In the genomic region with DNA sequence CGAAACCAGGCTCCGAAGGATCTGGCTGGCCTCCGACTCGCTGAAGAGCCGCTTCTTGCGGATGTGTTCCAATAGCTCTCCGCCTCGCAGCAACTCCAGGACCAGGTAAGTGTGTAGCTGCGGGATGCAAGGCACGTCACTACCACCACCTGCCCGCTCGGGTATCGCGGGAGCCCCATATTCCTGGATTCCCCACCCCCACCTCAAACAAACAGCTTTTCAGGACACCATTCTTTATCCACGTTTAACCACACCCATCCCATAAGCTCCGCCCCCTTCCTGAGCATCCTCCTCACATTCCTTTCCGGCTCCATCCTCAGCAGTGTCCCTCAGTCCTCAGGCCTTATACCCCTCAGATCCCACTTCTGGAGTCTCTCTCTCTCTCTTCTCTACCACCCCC, we compare ENCODE assay signal across 11 mouse cellular contexts. TPM values are rescaled to one million over a fixed set of nuclear protein-coding genes. Genes with fewer than 3 reads are reported as not detected.
DNase-seq lines count a peak whose midpoint lies in the region; ATAC-seq and TF ChIP-seq lines count a peak whose summit lies in the region.
"Had no signal": no experiment of that assay in that cellular context is flagged by ENCODE, and none has a peak within 500 bp of the region (broad histone marks: within the 10 kb centered on the region; RNA-seq: fewer than 3 reads in every experiment).

No protein-coding gene starts in this region.

- H3K4me1 ChIP-seq in intestine, embryonic 15.5 days (replicated peaks): peaks cover 14% of the 10 kb centered on the region; the same call in 1 of the 2 replicates
- H3K4me1 ChIP-seq in intestine, postnatal 0 days (replicated peaks; ENCODE audit: control insufficient read depth, insufficient read depth, low read length): no peaks in the 10 kb centered on the region
- peaks cover 31% of the 10 kb centered on the region for H3K4me1 ChIP-seq in hindbrain, embryonic 10.5 days (replicated peaks)
- peaks cover 28% of the 10 kb centered on the region for H3K4me1 ChIP-seq in midbrain, embryonic 15.5 days

- WGBS in intestine, embryonic 15.5 days: 28% methylated on average over 17 of the region's 17 CpGs
- 55% methylated on average over 17 of the region's 17 CpGs for WGBS in intestine, postnatal 0 days
- 3% methylated on average over 17 of the region's 17 CpGs for WGBS in hindbrain, embryonic 10.5 days
- 3% methylated on average over 17 of the region's 17 CpGs for WGBS in midbrain, embryonic 15.5 days

- TF ChIP-seq CTCF in intestine, postnatal 0 days (IDR thresholded peaks at IDR 0.05; ENCODE audit: low read depth): no peak
- no peak for TF ChIP-seq CTCF in brain, embryonic 14.5 days (IDR thresholded peaks at IDR 0.05; ENCODE audit: borderline replicate concordance, extremely low read depth, insufficient read depth, insufficient read length)

- no peak overlapping the region for H3K9ac ChIP-seq in intestine, embryonic 15.5 days
- H3K9ac ChIP-seq in intestine, postnatal 0 days (ENCODE audit: low read depth, low read length): no peak overlapping the region
- H3K9ac ChIP-seq in midbrain, embryonic 15.5 days: peak overlapping the region; percentile 54
- H3K9ac ChIP-seq: limb, embryonic 15.5 days had no signal

- no peak overlapping the region for H3K27ac ChIP-seq in intestine, embryonic 15.5 days
- H3K27ac ChIP-seq in intestine, postnatal 0 days (ENCODE audit: low read depth, low read length): no peak overlapping the region
- H3K27ac ChIP-seq in hindbrain, embryonic 10.5 days: no peak overlapping the region
- no peak overlapping the region for H3K27ac ChIP-seq in midbrain, embryonic 15.5 days
- H3K27ac ChIP-seq: limb, embryonic 15.5 days had no signal

- peak; percentile 52 for DNase-seq in brain, embryonic 14.5 days (ENCODE audit: low read depth)
- DNase-seq in hindbrain, embryonic 10.5 days (ENCODE audit: low spot score): peak; percentile 30
- no peak for DNase-seq in lung, postnatal 4 days
- DNase-seq in thymus, adult 18-20 months: no peak
- DNase-seq in kidney, postnatal 14 days: no peak

- TF ChIP-seq POLR2A in brain, embryonic 14.5 days (IDR thresholded peaks at IDR 0.05; ENCODE audit: borderline replicate concordance, extremely low read depth, insufficient read depth, insufficient read length, poor library complexity, severe bottlenecking): no peak

- H3K4me2 ChIP-seq in intestine, embryonic 15.5 days (replicated peaks): 0 out of 2 replicates have a peak overlapping the region, but pooled peaks have one; percentile 35
- H3K4me2 ChIP-seq in intestine, postnatal 0 days (replicated peaks; ENCODE audit: low read depth): no peak overlapping the region
- H3K4me2 ChIP-seq in midbrain, embryonic 15.5 days: peak overlapping the region; percentile 69
- H3K4me2 ChIP-seq: limb, embryonic 15.5 days had no signal

- H3K27me3 ChIP-seq in intestine, embryonic 15.5 days (replicated peaks): peaks cover 30% of the 10 kb centered on the region
- peaks cover 11% of the 10 kb centered on the region; the same call in 1 of the 2 replicates for H3K27me3 ChIP-seq in intestine, postnatal 0 days (replicated peaks; ENCODE audit: control insufficient read depth, insufficient read depth, low read length)
- peaks cover 96% of the 10 kb centered on the region for H3K27me3 ChIP-seq in hindbrain, embryonic 10.5 days (ENCODE audit: insufficient read depth, poor library complexity, severe bottlenecking)
- H3K27me3 ChIP-seq in midbrain, embryonic 15.5 days (replicated peaks): peaks cover 41% of the 10 kb centered on the region

- no peak overlapping the region for H3K4me3 ChIP-seq in intestine, embryonic 15.5 days (replicated peaks)
- no peak overlapping the region for H3K4me3 ChIP-seq in intestine, postnatal 0 days (ENCODE audit: low read depth, low read length)
- peak overlapping the region; percentile 54 for H3K4me3 ChIP-seq in hindbrain, embryonic 10.5 days
- H3K4me3 ChIP-seq in midbrain, embryonic 15.5 days: peak overlapping the region; percentile 44
- H3K4me3 ChIP-seq: limb, embryonic 15.5 days; myocyte had no signal

- no peak for ATAC-seq in intestine, embryonic 15.5 days
- no peak for ATAC-seq in intestine, postnatal 0 days
- peak; percentile 59 for ATAC-seq in midbrain, embryonic 15.5 days (replicated peaks)
- ATAC-seq: CD4-positive, CD25-positive, alpha-beta regulatory T cell, adult 4 months had no signal

- no peaks in the 10 kb centered on the region for H3K9me3 ChIP-seq in intestine, embryonic 15.5 days
- no peaks in the 10 kb centered on the region for H3K9me3 ChIP-seq in intestine, postnatal 0 days (ENCODE audit: control insufficient read depth)
- H3K9me3 ChIP-seq in hindbrain, embryonic 10.5 days: 0 out of 2 replicates have a peak, but pooled peaks cover 3% of the 10 kb centered on the region
- no peaks in the 10 kb centered on the region for H3K9me3 ChIP-seq in midbrain, embryonic 15.5 days
- H3K9me3 ChIP-seq: limb, embryonic 15.5 days had no signal

- H3K36me3 ChIP-seq in intestine, embryonic 15.5 days: peaks cover 15% of the 10 kb centered on the region
- peaks cover 39% of the 10 kb centered on the region for H3K36me3 ChIP-seq in intestine, postnatal 0 days (ENCODE audit: control insufficient read depth, insufficient read depth)
- H3K36me3 ChIP-seq in hindbrain, embryonic 10.5 days: no peaks in the 10 kb centered on the region
- no peaks in the 10 kb centered on the region for H3K36me3 ChIP-seq in midbrain, embryonic 15.5 days (replicated peaks)

RNA-seq across cellular contexts. Expression of a gene that starts 9.1 kb away (rescaled TPM):
- polyA plus RNA-seq in intestine, embryonic 15.5 days (2015; fragmentation: Nextera tagmentation; extraction: Ambion mirVana): 20.8 and 21.0 TPM in 2 replicates
- polyA plus RNA-seq in intestine, postnatal 0 days (2015; fragmentation: Nextera tagmentation; extraction: Ambion mirVana): 15.7 and 16.7 TPM in 2 replicates
- polyA plus RNA-seq in brain, embryonic 14.5 days (2012; rRNA removed): 6.0 and 7.3 TPM in 2 replicates
- 6.2 and 7.7 TPM in 2 replicates for polyA plus RNA-seq in hindbrain, embryonic 10.5 days (2016; fragmentation: Nextera tagmentation; extraction: Ambion mirVana)
- 10.5 and 11.9 TPM in 2 replicates for polyA plus RNA-seq in midbrain, embryonic 15.5 days (2015; fragmentation: Nextera tagmentation; extraction: Ambion mirVana)

RNA-seq across cellular contexts. Expression of a gene that starts 26.7 kb away (rescaled TPM):
- 1.4 and 1.5 TPM in 2 replicates for polyA plus RNA-seq in intestine, embryonic 15.5 days (2015; fragmentation: Nextera tagmentation; extraction: Ambion mirVana)
- polyA plus RNA-seq in intestine, postnatal 0 days (2015; fragmentation: Nextera tagmentation; extraction: Ambion mirVana): 1.4 and 1.7 TPM in 2 replicates
- polyA plus RNA-seq in brain, embryonic 14.5 days (2012; rRNA removed): 0.48 and 0.83 TPM in 2 replicates
- 0.37 and 1.2 TPM in 2 replicates for polyA plus RNA-seq in hindbrain, embryonic 10.5 days (2016; fragmentation: Nextera tagmentation; extraction: Ambion mirVana)
- 0.54 and 0.56 TPM in 2 replicates for polyA plus RNA-seq in midbrain, embryonic 15.5 days (2015; fragmentation: Nextera tagmentation; extraction: Ambion mirVana)

Comparison
In these comparisons a context has a peak if more than half of its experiments do, and no peak if none do; other contexts are left out.
1. H3K4me3 ChIP-seq: peak in hindbrain, embryonic 10.5 days (single experiment) and midbrain, embryonic 15.5 days (single experiment); none in intestine, embryonic 15.5 days (single experiment) and intestine, postnatal 0 days (single experiment).
2. DNase-seq: peak in brain, embryonic 14.5 days (single experiment) and hindbrain, embryonic 10.5 days (single experiment); none in lung, postnatal 4 days (0 of 2), thymus, adult 18-20 months (0 of 2) and kidney, postnatal 14 days (single experiment).